Mouse (Mus musculus): ENCODE measurements around the gene Cntn3.

The Cntn3 gene

GRCm38 (mm10) chr6:102478320-102479080 lies 94.4 kb downstream of the Cntn3 start:
- no peak for DNase-seq (ENCODE audit: low spot score in 2 of 2)

GRCm38 (mm10) chr6:102438353-102438752 lies 134.5 kb downstream of the Cntn3 start:
- DNase-seq (ENCODE audit: low spot score in 2 of 2): no peak

- no peak for DNase-seq (ENCODE audit: low spot score in 2 of 2)
These were observed 145.4 kb downstream of the Cntn3 start for GRCm38 (mm10) chr6:102427549-102427948.

- DNase-seq (ENCODE audit: low spot score in 2 of 2): no peak
These were observed 151.1 kb downstream of the Cntn3 start for GRCm38 (mm10) chr6:102421781-102422180.

GRCm38 (mm10) chr6:102388590-102388989 lies 184.3 kb downstream of the Cntn3 start:
- DNase-seq (ENCODE audit: low spot score in 2 of 2): no peak

- no peak for DNase-seq (ENCODE audit: low spot score in 2 of 2)
These were observed 200.8 kb downstream of the Cntn3 start for GRCm38 (mm10) chr6:102372112-102372511.

GRCm38 (mm10) chr6:102363880-102364279 lies 209.0 kb downstream of the Cntn3 start:
- DNase-seq (ENCODE audit: low spot score in 2 of 2): no peak

- DNase-seq (ENCODE audit: low spot score in 2 of 2): no peak
These were observed 209.5 kb downstream of the Cntn3 start for GRCm38 (mm10) chr6:102363291-102363832.

- DNase-seq (ENCODE audit: low spot score in 2 of 2): no peak
These were observed 240.8 kb downstream of the Cntn3 start for GRCm38 (mm10) chr6:102332144-102332543.

- DNase-seq (ENCODE audit: low spot score in 2 of 2): peak in 1 of 2 experiments; percentile 37
These were observed 246.2 kb downstream of the Cntn3 start for GRCm38 (mm10) chr6:102326711-102327110.

GRCm38 (mm10) chr6:102322614-102323284 lies 250.2 kb downstream of the Cntn3 start:
- no peak for DNase-seq (ENCODE audit: low spot score in 2 of 2)

- no peak for DNase-seq (ENCODE audit: low spot score in 2 of 2)
These were observed 253.1 kb downstream of the Cntn3 start for GRCm38 (mm10) chr6:102319755-102320154.

- no peak for DNase-seq (ENCODE audit: low spot score in 2 of 2)
These were observed 290.0 kb downstream of the Cntn3 start for GRCm38 (mm10) chr6:102282889-102283288.

- DNase-seq (ENCODE audit: low spot score in 2 of 2): no peak
These were observed 341.9 kb downstream of the Cntn3 start for GRCm38 (mm10) chr6:102231015-102231414.

GRCm38 (mm10) chr6:102186316-102186715 lies 386.6 kb downstream of the Cntn3 start:
- DNase-seq (ENCODE audit: low spot score in 2 of 2): no peak

- DNase-seq (ENCODE audit: low spot score in 2 of 2): no peak
These were observed 402.0 kb downstream of the Cntn3 start for GRCm38 (mm10) chr6:102170913-102171312.

- no peak for DNase-seq (ENCODE audit: low spot score in 2 of 2)
These were observed 411.7 kb downstream of the Cntn3 start for GRCm38 (mm10) chr6:102161186-102161585.

GRCm38 (mm10) chr6:102121676-102122075 lies 451.2 kb downstream of the Cntn3 start:
- no peak for DNase-seq (ENCODE audit: low spot score in 2 of 2)

- DNase-seq (ENCODE audit: low spot score in 2 of 2): no peak
These were observed 452.9 kb downstream of the Cntn3 start for GRCm38 (mm10) chr6:102120003-102120402.

- no peak for DNase-seq (ENCODE audit: low spot score in 2 of 2)
These were observed 459.3 kb downstream of the Cntn3 start for GRCm38 (mm10) chr6:102113629-102114028.

Measured in right cerebral cortex, postnatal 36 days (tissue).